In the genomic region with DNA sequence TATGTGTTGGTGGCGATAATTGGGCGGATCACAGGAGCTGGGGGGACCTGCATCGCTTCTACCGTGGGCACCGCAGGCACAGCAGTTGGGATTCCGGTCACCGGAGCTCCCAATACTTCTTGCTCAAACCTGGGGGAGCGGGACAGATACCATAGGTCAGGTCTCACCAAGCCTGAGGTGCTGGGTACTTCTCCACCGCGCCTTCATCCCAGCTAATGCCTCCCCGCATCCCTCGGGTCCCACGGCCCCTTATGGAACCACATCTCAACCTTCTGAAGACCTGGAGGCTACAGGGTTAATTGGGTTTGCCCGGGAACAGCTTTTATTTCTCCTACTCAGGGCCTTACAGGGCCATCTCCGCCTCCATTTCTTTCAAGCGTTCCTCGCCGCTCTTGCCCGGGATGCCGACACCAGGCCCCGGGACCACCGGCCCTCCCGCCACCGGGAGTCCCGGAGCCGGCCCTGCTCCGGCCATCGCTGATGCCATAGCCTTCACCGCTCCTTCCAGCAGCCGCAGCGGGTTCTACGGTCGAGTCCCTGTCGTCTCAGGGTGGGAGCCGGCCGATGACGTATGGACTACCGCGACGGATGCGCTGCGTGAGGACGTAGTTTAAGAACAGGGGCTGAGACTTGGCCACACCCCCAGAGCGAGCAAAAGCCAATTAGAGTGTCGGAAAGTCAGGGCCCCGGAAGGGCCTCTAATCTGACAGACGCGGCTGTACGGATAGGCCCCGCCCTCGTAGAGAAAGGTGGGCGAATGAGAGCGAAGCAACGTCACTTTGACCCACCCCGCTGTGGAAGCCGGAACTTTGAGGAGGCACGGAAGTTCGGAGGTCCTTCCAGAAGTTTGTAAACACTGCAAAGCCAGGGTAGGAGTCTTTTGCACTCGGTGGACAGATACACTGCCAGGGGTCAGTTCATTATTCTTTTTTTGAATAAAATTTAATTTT, we compare ENCODE assay signal across 8 mouse cellular contexts. TPM values are rescaled to one million over a fixed set of nuclear protein-coding genes. Genes with fewer than 3 reads are reported as not detected.
DNase-seq lines count a peak whose midpoint lies in the region; ATAC-seq lines count a peak whose summit lies in the region.

A gene (minus strand): TSS at position 727 of the 950 bp plus-strand sequence.

- no peaks in the 10 kb centered on the region for H3K27me3 ChIP-seq in heart, embryonic 13.5 days (replicated peaks)
- H3K27me3 ChIP-seq in liver, embryonic 12.5 days (replicated peaks): no peaks in the 10 kb centered on the region
- no peaks in the 10 kb centered on the region for H3K27me3 ChIP-seq in stomach, embryonic 15.5 days (replicated peaks)

- H3K4me2 ChIP-seq in heart, embryonic 13.5 days: peak within 1 kb of the TSS; percentile 99
- peak within 1 kb of the TSS; percentile 85 for H3K4me2 ChIP-seq in liver, embryonic 12.5 days
- peak within 1 kb of the TSS; percentile 92 for H3K4me2 ChIP-seq in stomach, embryonic 15.5 days

- 1% methylated on average over 59 of the region's 59 CpGs for WGBS in heart, embryonic 13.5 days
- 2% methylated on average over 59 of the region's 59 CpGs for WGBS in liver, embryonic 12.5 days (ENCODE audit: insufficient replicate concordance)
- 1% methylated on average over 59 of the region's 59 CpGs for WGBS in stomach, embryonic 15.5 days

- peak; percentile 99 for DNase-seq in CD4-positive, CD25-positive, alpha-beta regulatory T cell, adult 2 months (ENCODE audit: low read depth, low spot score)
- DNase-seq in fat pad, adult 2 months (ENCODE audit: extremely low read depth, low read depth, low spot score): peak; percentile 91
- DNase-seq in kidney, postnatal 10 days: peak; percentile 99
- DNase-seq in natural killer cell, adult 2 months (ENCODE audit: low spot score in 2 of 2): peak; percentile 98

- H3K27ac ChIP-seq in brown adipose tissue, adult 24 weeks (replicated peaks; ENCODE audit: low read depth, low read length): no peak within 1 kb of the TSS
- peak within 1 kb of the TSS; percentile 58 for H3K27ac ChIP-seq in heart, embryonic 13.5 days (replicated peaks)
- peak within 1 kb of the TSS; percentile 80 for H3K27ac ChIP-seq in liver, embryonic 12.5 days
- H3K27ac ChIP-seq in stomach, embryonic 15.5 days: peak within 1 kb of the TSS; percentile 57; the same call in 1 of the 2 replicates

- H3K9me3 ChIP-seq in heart, embryonic 13.5 days: no peaks in the 10 kb centered on the region
- H3K9me3 ChIP-seq in liver, embryonic 12.5 days (replicated peaks): no peaks in the 10 kb centered on the region
- H3K9me3 ChIP-seq in stomach, embryonic 15.5 days: no peaks in the 10 kb centered on the region

- peak; percentile 98 for ATAC-seq in heart, embryonic 13.5 days (ENCODE audit: extremely low read depth, insufficient number of reproducible peaks, low FRiP score, low TSS enrichment)
- ATAC-seq in liver, embryonic 12.5 days: peak; percentile 99
- peak; percentile 99 for ATAC-seq in stomach, embryonic 15.5 days (ENCODE audit: insufficient read depth, low FRiP score, low read depth)

- peak within 1 kb of the TSS; percentile 80 for H3K4me3 ChIP-seq in brown adipose tissue, adult 24 weeks (ENCODE audit: insufficient read depth, low read depth, low read length)
- H3K4me3 ChIP-seq in heart, embryonic 13.5 days: peak within 1 kb of the TSS; percentile 97
- peak within 1 kb of the TSS; percentile 96 for H3K4me3 ChIP-seq in liver, embryonic 12.5 days
- H3K4me3 ChIP-seq in stomach, embryonic 15.5 days (replicated peaks): peak within 1 kb of the TSS; percentile 99

- peak within 1 kb of the TSS; percentile 98 for H3K9ac ChIP-seq in heart, embryonic 13.5 days
- peak within 1 kb of the TSS; percentile 96 for H3K9ac ChIP-seq in liver, embryonic 12.5 days
- H3K9ac ChIP-seq in stomach, embryonic 15.5 days: peak within 1 kb of the TSS; percentile 99

- H3K4me1 ChIP-seq in brown adipose tissue, adult 24 weeks (ENCODE audit: control insufficient read depth, insufficient read depth, insufficient read length, low read length): no peaks in the 10 kb centered on the region
- H3K4me1 ChIP-seq in heart, embryonic 13.5 days: peaks cover 14% of the 10 kb centered on the region
- H3K4me1 ChIP-seq in liver, embryonic 12.5 days: peaks cover 16% of the 10 kb centered on the region
- H3K4me1 ChIP-seq in stomach, embryonic 15.5 days: 0 out of 2 replicates have a peak, but pooled peaks cover 10% of the 10 kb centered on the region

- peaks cover 72% of the 10 kb centered on the region for H3K36me3 ChIP-seq in heart, embryonic 13.5 days
- peaks cover 72% of the 10 kb centered on the region for H3K36me3 ChIP-seq in liver, embryonic 12.5 days
- peaks cover 33% of the 10 kb centered on the region for H3K36me3 ChIP-seq in stomach, embryonic 15.5 days

RNA-seq across cellular contexts. Expression of the gene that starts here (rescaled TPM):
- polyA plus RNA-seq in brown adipose tissue, adult 24 weeks (2012; ENCODE audit: insufficient read depth, insufficient read length, missing spikeins): 24.5 and 39.6 TPM in 2 replicates
- polyA plus RNA-seq in heart, embryonic 13.5 days (2015; fragmentation: Nextera tagmentation; extraction: Ambion mirVana): 79.5 and 88.4 TPM in 2 replicates
- polyA plus RNA-seq in liver, embryonic 12.5 days (2016; fragmentation: Nextera tagmentation; extraction: Ambion mirVana): 83.1 and 83.5 TPM in 2 replicates
- 110 and 111 TPM in 2 replicates for polyA plus RNA-seq in stomach, embryonic 15.5 days (2015; fragmentation: Nextera tagmentation; extraction: Ambion mirVana)
